Mouse (Mus musculus): ENCODE results near the gene Rab15. TPM values are rescaled to one million over a fixed set of nuclear protein-coding genes. Genes with fewer than 3 reads are reported as not detected.

Gene Rab15
- polyA plus RNA-seq, 1 experiment from 2014 or later = 8.7 TPM

- Histone ChIP-seq H3K9me3 (ENCODE audit: control insufficient read depth, low read length) (no peaks in the 10 kb centered on the region), H3K4me2 (ENCODE audit: low read depth, severe bottlenecking) (no peak overlapping the region), H3K9ac (ENCODE audit: low read length) (no peak overlapping the region), H3K27me3 (ENCODE audit: control insufficient read depth, insufficient read depth, low read length) (no peaks in the 10 kb centered on the region), H3K36me3 (ENCODE audit: control insufficient read depth, insufficient read depth, low read length) (no peaks in the 10 kb centered on the region), H3K27ac (replicated peaks; ENCODE audit: low read depth, low read length) (no peak overlapping the region), H3K4me3 (ENCODE audit: low read depth, low read length) (no peak overlapping the region), H3K4me1 (ENCODE audit: control insufficient read depth, insufficient read depth, low read length) (no peaks in the 10 kb centered on the region)
- WGBS = 72% methylated on average over 1 of the region's 1 CpGs
- DNase-seq (ENCODE audit: low spot score) (no peak), ATAC-seq (ENCODE audit: insufficient number of reproducible peaks, low FRiP score, low TSS enrichment, low read depth) (no peak)
Measured at GRCm38 (mm10) chr12:76853378-76854142, 30.9 kb upstream of the Rab15 start.

GRCm38 (mm10) chr12:76852419-76852818 lies 29.7 kb upstream of the Rab15 start:
- no peaks in the 10 kb centered on the region for H3K27me3 ChIP-seq (ENCODE audit: control insufficient read depth, insufficient read depth, low read length)
- no peaks in the 10 kb centered on the region for H3K36me3 ChIP-seq (ENCODE audit: control insufficient read depth, insufficient read depth, low read length)
- no peak overlapping the region for H3K9ac ChIP-seq (ENCODE audit: low read length)
- no peak for ATAC-seq (ENCODE audit: insufficient number of reproducible peaks, low FRiP score, low TSS enrichment, low read depth)
- no peak overlapping the region for H3K4me3 ChIP-seq (ENCODE audit: low read depth, low read length)
- no peaks in the 10 kb centered on the region for H3K9me3 ChIP-seq (ENCODE audit: control insufficient read depth, low read length)
- no peak for DNase-seq (ENCODE audit: low spot score)
- 88% methylated on average over 2 of the region's 2 CpGs for WGBS
- H3K4me2 ChIP-seq (ENCODE audit: low read depth, severe bottlenecking) = no peak overlapping the region
- H3K4me1 ChIP-seq (ENCODE audit: control insufficient read depth, insufficient read depth, low read length) = no peaks in the 10 kb centered on the region
- H3K27ac ChIP-seq (replicated peaks; ENCODE audit: low read depth, low read length) = no peak overlapping the region

GRCm38 (mm10) chr12:76844346-76845061 lies 21.8 kb upstream of the Rab15 start:
- no peak for ATAC-seq (ENCODE audit: insufficient number of reproducible peaks, low FRiP score, low TSS enrichment, low read depth)
- no peak overlapping the region for H3K4me2 ChIP-seq (ENCODE audit: low read depth, severe bottlenecking)
- no peaks in the 10 kb centered on the region for H3K4me1 ChIP-seq (ENCODE audit: control insufficient read depth, insufficient read depth, low read length)
- H3K9me3 ChIP-seq (ENCODE audit: control insufficient read depth, low read length) = no peaks in the 10 kb centered on the region
- H3K4me3 ChIP-seq (ENCODE audit: low read depth, low read length) = no peak overlapping the region
- 86% methylated on average over 15 of the region's 15 CpGs for WGBS
- no peaks in the 10 kb centered on the region for H3K36me3 ChIP-seq (ENCODE audit: control insufficient read depth, insufficient read depth, low read length)
- no peak overlapping the region for H3K9ac ChIP-seq (ENCODE audit: low read length)
- no peak for DNase-seq (ENCODE audit: low spot score)
- H3K27ac ChIP-seq (replicated peaks; ENCODE audit: low read depth, low read length) = no peak overlapping the region
- H3K27me3 ChIP-seq (ENCODE audit: control insufficient read depth, insufficient read depth, low read length) = no peaks in the 10 kb centered on the region

- DNase-seq (ENCODE audit: low spot score) (no peak), ATAC-seq (ENCODE audit: insufficient number of reproducible peaks, low FRiP score, low TSS enrichment, low read depth) (no peak)
- Histone ChIP-seq H3K4me1 (ENCODE audit: control insufficient read depth, insufficient read depth, low read length) (peaks cover 5% of the 10 kb centered on the region; the same call in 1 of the 2 replicates), H3K9ac (ENCODE audit: low read length) (no peak overlapping the region), H3K4me3 (ENCODE audit: low read depth, low read length) (no peak overlapping the region), H3K4me2 (ENCODE audit: low read depth, severe bottlenecking) (no peak overlapping the region), H3K27me3 (ENCODE audit: control insufficient read depth, insufficient read depth, low read length) (no peaks in the 10 kb centered on the region), H3K9me3 (ENCODE audit: control insufficient read depth, low read length) (no peaks in the 10 kb centered on the region), H3K36me3 (ENCODE audit: control insufficient read depth, insufficient read depth, low read length) (no peaks in the 10 kb centered on the region), H3K27ac (replicated peaks; ENCODE audit: low read depth, low read length) (no peak overlapping the region)
- WGBS = 73% methylated on average over 6 of the region's 6 CpGs
Measured at GRCm38 (mm10) chr12:76840081-76840480, 17.4 kb upstream of the Rab15 start.

- WGBS = 95% methylated on average over 4 of the region's 4 CpGs
- Histone ChIP-seq H3K4me2 (ENCODE audit: low read depth, severe bottlenecking) (no peak overlapping the region), H3K9me3 (ENCODE audit: control insufficient read depth, low read length) (no peaks in the 10 kb centered on the region), H3K27ac (replicated peaks; ENCODE audit: low read depth, low read length) (no peak overlapping the region), H3K4me1 (ENCODE audit: control insufficient read depth, insufficient read depth, low read length) (peaks cover 5% of the 10 kb centered on the region; the same call in 1 of the 2 replicates), H3K27me3 (ENCODE audit: control insufficient read depth, insufficient read depth, low read length) (no peaks in the 10 kb centered on the region), H3K9ac (ENCODE audit: low read length) (no peak overlapping the region), H3K36me3 (ENCODE audit: control insufficient read depth, insufficient read depth, low read length) (no peaks in the 10 kb centered on the region), H3K4me3 (ENCODE audit: low read depth, low read length) (no peak overlapping the region)
- DNase-seq (ENCODE audit: low spot score) (no peak), ATAC-seq (ENCODE audit: insufficient number of reproducible peaks, low FRiP score, low TSS enrichment, low read depth) (no peak)
Measured at GRCm38 (mm10) chr12:76839298-76839697, 16.6 kb upstream of the Rab15 start.

- H3K27me3 ChIP-seq (ENCODE audit: control insufficient read depth, insufficient read depth, low read length) = no peaks in the 10 kb centered on the region
- ATAC-seq (ENCODE audit: insufficient number of reproducible peaks, low FRiP score, low TSS enrichment, low read depth) = no peak; the same call in 1 of the 2 replicates
- H3K36me3 ChIP-seq (ENCODE audit: control insufficient read depth, insufficient read depth, low read length) = no peaks in the 10 kb centered on the region
- peak overlapping the region; percentile 68 for H3K9ac ChIP-seq (ENCODE audit: low read length)
- peaks cover 5% of the 10 kb centered on the region; the same call in 1 of the 2 replicates for H3K4me1 ChIP-seq (ENCODE audit: control insufficient read depth, insufficient read depth, low read length)
- 16% methylated on average over 21 of the region's 21 CpGs for WGBS
- no peak overlapping the region for H3K27ac ChIP-seq (replicated peaks; ENCODE audit: low read depth, low read length)
- peak overlapping the region; percentile 69 for H3K4me2 ChIP-seq (ENCODE audit: low read depth, severe bottlenecking)
- peak overlapping the region; percentile 48 for H3K4me3 ChIP-seq (ENCODE audit: low read depth, low read length)
- H3K9me3 ChIP-seq (ENCODE audit: control insufficient read depth, low read length) = no peaks in the 10 kb centered on the region
- DNase-seq (ENCODE audit: low spot score) = no peak
Measured at GRCm38 (mm10) chr12:76837844-76838650, 15.3 kb upstream of the Rab15 start.

GRCm38 (mm10) chr12:76837101-76837843 lies 14.6 kb upstream of the Rab15 start:
- Histone ChIP-seq H3K4me3 (ENCODE audit: low read depth, low read length) (peak overlapping the region; percentile 48), H3K9me3 (ENCODE audit: control insufficient read depth, low read length) (no peaks in the 10 kb centered on the region), H3K27me3 (ENCODE audit: control insufficient read depth, insufficient read depth, low read length) (no peaks in the 10 kb centered on the region), H3K4me2 (ENCODE audit: low read depth, severe bottlenecking) (peak overlapping the region; percentile 69), H3K4me1 (ENCODE audit: control insufficient read depth, insufficient read depth, low read length) (peaks cover 5% of the 10 kb centered on the region; the same call in 1 of the 2 replicates), H3K9ac (ENCODE audit: low read length) (peak overlapping the region; percentile 68), H3K36me3 (ENCODE audit: control insufficient read depth, insufficient read depth, low read length) (no peaks in the 10 kb centered on the region), H3K27ac (replicated peaks; ENCODE audit: low read depth, low read length) (no peak overlapping the region)
- ATAC-seq (ENCODE audit: insufficient number of reproducible peaks, low FRiP score, low TSS enrichment, low read depth) = peak; percentile 98
- WGBS = under 1% methylated on average over 43 of the region's 43 CpGs
- DNase-seq (ENCODE audit: low spot score) = peak; percentile 97
